Mouse (Mus musculus) liver, adult 2 months (tissue): ENCODE data around the gene Nuak2.

Experiments used
- CTCF ChIP-seq: fragments of 200-500 bp; IDR thresholded peaks from 2 replicates; pipeline ENCODE4 v1.5.1; 2011; ENCODE audit warnings: low read depth, low read length, control low read depth
- POLR2A ChIP-seq: fragments of 200-500 bp; IDR thresholded peaks from 2 replicates; pipeline ENCODE4 v1.6.1; 2011; ENCODE audit warnings: low read length, control low read depth; ENCODE audit not compliant: insufficient read depth; ENCODE audit errors: extremely low read depth

GRCm38 (mm10) chr1:132372896-132373534, 57.1 kb downstream of the Nuak2 start:
- TF ChIP-seq CTCF = no peak
- TF ChIP-seq POLR2A = no peak
